Mouse (Mus musculus) neural tube, embryonic 13.5 days (tissue): ENCODE results near the gene Fmr1. TPM values are rescaled to one million over a fixed set of nuclear protein-coding genes. Genes with fewer than 3 reads are reported as not detected.

Source experiments
- polyA plus RNA-seq: library from polyadenylated mRNA; unstranded; fragments of >200 nt; fragmentation: Nextera tagmentation; extraction: Ambion mirVana; gene quantifications from 2 replicates; pipeline ENCODE4 v1.2.1, GENCODE M21; 2015

The Fmr1 gene
- polyA plus RNA-seq, 1 experiment from 2014 or later = 49.5 TPM

Other genes starting within 250 kb of the Fmr1 start
- not detected in 2 replicates for gene Fmr1nb, start 83.3 kb downstream of the Fmr1 start, polyA plus RNA-seq
- 3.7 and 4.6 TPM in 2 replicates for gene Gm14698, start 142.6 kb downstream of the Fmr1 start, polyA plus RNA-seq
- gene Gm6812, start 214.5 kb downstream of the Fmr1 start, polyA plus RNA-seq = not detected in 2 replicates